Mouse (Mus musculus) liver, adult (tissue): ENCODE data around the gene Zfyve27.

Experiments
- GATA4 ChIP-seq: IDR thresholded peaks from 2 replicates; pipeline ENCODE4 v1.6.1; 2014; ENCODE audit warnings: mild to moderate bottlenecking, low read length; ENCODE audit not compliant: insufficient replicate concordance

Zfyve27 gene

DNA sequence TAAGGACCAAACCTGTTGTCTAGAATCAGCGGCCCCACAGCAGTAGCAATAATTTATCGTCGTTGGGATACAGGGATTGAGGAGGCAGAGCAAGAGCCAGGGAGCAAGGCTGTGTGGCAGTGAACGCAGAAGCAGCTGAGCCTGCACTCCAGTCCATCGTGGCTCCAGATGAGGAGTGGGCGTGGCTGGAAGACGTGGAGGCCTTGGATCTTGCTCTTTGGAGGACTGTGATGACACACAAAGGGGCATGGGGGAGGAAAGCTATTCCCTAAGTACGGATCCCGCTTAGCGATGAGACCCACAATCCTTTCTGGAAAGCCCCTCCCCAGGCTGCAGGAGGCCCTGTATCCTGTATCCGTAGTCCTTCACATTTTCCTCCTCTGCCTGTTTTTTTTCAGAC lies 34.3 kb downstream of the Zfyve27 start:
- TF ChIP-seq GATA4 = no peak

DNA sequence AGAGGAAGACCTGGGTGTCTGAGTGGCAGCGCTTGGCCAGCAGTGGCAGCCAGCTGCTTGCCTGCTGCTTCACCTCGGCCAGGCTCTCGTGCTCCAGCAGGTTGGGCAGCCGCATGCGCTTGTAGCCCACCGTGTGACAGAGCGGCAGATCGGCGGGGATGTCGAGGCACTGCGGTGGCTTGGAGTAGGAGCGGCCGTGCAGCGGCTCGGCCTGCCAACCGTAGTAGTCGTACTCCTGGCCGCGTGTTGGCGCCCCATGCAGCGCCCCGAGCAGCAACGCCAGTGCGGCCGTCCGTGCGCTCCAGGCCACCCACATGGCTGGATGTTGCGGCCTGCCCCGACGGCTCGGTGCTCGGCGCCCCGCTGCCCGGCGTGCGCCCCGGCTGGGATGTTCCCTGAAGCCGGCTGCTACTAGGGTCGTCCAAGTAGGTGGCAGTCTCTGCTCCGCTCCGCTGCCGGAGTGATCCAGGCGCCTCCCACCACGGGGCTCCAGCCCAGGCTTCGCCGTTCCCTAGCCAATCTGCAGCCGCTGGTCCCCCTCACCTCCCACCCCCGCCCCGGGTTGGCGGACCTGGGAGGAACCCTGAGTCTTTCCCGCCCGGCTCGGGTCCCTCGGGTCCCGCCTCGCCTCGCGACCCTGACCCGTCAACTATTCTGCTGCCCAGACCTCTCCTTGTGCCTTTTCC lies 38.1 kb downstream of the Zfyve27 start, which contains the start of gene Sfrp5:
Sfrp5 (minus strand) TSS at position 557 of the 686 bp plus-strand sequence.
- no peak for TF ChIP-seq GATA4

DNA sequence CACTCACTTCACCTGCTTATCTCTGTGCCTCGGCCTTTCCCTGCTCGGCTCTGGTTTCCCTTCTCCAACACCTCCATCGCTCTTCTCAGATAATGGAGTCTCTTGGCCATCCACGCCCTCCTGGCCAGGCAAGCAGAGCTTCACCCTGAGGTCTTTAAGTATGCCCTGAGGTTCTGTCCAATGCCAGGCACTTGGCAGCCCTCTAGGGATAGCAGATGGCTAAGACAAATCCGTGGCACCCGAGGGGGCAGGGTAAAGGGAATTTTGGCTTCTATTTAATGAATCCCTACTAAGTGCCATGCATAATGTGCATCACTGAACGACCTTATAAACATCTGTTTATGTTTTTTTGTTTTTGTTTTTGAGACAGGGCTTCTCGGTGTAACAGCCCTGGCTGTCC lies 38.7 kb downstream of the Zfyve27 start:
- TF ChIP-seq GATA4 = no peak

- TF ChIP-seq GATA4 = no peak
These were observed 40.6 kb downstream of the Zfyve27 start for GRCm38 (mm10) chr19:42204306-42204705.

- no peak for TF ChIP-seq GATA4
These were observed 41.5 kb downstream of the Zfyve27 start for GRCm38 (mm10) chr19:42205201-42205600.

GRCm38 (mm10) chr19:42209485-42209884 lies 45.7 kb downstream of the Zfyve27 start:
- TF ChIP-seq GATA4 = no peak

GRCm38 (mm10) chr19:42209976-42210375 lies 46.2 kb downstream of the Zfyve27 start:
- TF ChIP-seq GATA4 = no peak

GRCm38 (mm10) chr19:42211936-42212335 lies 48.2 kb downstream of the Zfyve27 start:
- TF ChIP-seq GATA4 = no peak

DNA sequence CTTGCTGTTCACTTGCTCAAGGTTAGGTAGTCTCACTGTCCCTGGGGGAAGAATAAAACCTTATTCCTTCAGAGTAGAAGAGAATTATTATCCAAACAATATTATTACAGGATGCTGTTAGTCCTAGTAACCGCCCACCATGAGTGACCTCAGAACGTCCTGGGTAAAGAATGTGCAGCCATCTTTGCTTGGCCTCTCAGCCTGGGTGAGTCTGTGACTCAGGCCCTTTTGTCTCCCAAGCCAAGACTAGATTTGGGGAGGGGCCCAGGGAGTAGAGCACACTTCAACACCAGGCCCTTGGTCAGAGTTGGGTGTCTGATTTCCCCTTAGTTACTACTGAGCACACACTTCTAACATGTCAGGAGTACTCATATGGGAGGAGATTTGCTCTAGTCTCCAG lies 50.9 kb downstream of the Zfyve27 start:
- TF ChIP-seq GATA4 = no peak

GRCm38 (mm10) chr19:42216699-42217373 lies 53.1 kb downstream of the Zfyve27 start:
- TF ChIP-seq GATA4 = no peak

DNA sequence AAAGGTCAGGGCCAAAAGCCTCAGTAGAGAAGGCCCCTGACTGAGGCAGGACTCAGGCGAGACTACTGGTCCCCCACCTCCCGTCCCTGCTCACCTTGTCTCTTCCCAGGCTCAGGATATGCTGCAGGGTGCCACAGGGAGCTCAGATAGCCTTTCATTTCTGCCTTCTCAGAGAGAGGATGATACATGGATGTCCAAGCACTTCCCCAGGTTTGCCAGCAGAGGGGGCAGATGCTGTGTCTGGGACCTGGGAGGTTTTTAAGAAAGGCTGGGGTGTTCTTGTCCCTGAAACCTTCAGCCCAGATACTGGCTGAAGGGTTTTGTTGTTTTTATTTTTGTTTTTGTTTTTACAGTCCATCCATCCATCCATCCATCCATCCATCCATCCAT lies 53.6 kb downstream of the Zfyve27 start:
- no peak for TF ChIP-seq GATA4

DNA sequence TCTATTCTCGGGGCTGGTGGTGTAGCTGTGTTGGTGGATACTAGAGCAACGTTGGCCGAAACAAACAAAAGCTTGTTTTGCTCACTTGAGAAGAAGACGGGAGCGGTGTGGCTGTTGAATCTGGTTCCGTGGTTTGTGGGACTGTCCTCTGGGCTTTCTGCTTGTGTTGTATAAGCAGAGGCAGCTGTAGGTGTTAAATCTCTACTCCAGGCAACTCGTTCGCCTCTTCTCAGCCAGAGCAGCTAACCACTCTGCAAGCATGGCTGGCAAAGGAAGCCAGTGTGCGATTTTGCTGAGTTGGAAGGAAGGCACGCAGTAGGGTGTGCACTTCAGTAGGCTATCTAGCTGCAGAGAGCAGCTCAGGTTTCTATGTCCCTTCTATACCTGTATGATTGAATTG lies 62.7 kb downstream of the Zfyve27 start:
- TF ChIP-seq GATA4 = no peak

DNA sequence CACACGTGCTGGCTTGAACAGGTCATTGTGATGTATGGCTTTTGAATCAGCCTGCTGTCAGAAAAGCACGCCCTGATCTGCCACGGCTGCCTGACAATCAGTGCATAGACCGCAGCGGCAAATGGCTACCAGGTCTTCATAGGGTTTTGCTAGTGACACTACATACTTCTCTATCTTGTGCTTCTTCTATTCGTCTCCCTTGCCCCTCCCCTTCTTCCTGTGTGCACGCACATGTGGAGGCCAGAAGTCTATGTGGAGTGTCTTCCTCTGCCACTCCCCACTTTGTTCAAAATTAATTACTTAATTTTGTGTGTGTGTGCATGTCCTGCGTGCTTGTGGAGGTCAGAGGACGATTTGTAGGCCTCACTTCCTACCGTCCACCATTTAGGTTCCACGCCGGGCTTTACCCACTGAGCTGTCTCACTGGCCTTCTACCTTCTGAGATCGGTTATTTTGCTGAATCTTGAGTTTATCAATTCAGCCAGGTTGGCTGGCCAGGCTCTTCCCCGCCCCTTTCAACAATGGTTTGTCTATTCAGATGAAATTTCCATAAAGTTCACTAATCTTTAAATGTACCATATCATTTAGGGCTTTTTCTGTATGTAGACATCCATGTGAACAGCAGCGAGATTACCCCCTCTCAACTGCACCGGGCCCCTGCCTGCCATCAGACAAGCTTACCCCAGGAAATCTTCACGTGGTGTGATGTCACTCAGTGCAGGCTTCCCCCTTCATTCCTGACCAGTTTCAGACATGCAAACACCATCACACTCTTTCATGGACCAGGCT lies 65.9 kb downstream of the Zfyve27 start:
- TF ChIP-seq GATA4 = no peak

GRCm38 (mm10) chr19:42230288-42230568 lies 66.5 kb downstream of the Zfyve27 start:
- no peak for TF ChIP-seq GATA4

DNA sequence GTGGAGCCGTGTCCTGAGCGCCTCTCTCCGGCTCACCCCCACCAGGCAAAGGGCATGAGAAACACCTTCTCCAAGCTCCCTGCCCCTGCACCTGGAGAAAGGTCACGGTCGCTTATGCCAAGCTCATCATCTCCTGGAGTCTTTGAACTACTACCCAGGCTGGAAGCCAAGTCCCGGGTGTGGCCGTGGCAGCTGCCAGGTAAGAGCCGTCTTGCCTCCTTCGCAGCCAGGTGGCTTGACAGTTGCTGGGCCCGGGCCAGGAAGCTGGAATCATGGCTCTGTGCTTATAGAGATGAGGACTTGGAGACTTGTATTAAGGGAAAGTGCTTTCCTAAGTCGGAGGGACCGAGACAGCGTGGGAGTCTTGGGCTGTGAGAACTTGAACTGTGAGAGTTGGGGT lies 67.2 kb downstream of the Zfyve27 start:
- no peak for TF ChIP-seq GATA4
